In genomic region chr3:129970529-129971515, GRCm38 (mm10) we compare ENCODE assay signal across 8 mouse cellular contexts. TPM values are rescaled to one million over a fixed set of nuclear protein-coding genes. Genes with fewer than 3 reads are reported as not detected.
DNase-seq lines count a peak whose midpoint lies in the region; ATAC-seq and TF ChIP-seq lines count a peak whose summit lies in the region.

No protein-coding gene starts in this region.

- peak overlapping the region; percentile 53 for H3K4me3 ChIP-seq in kidney, adult 2 months (ENCODE audit: insufficient read depth, low read depth, low read length)
- peak overlapping the region; percentile 55 for H3K4me3 ChIP-seq in neural tube, embryonic 13.5 days

- H3K4me2 ChIP-seq in neural tube, embryonic 13.5 days: peak overlapping the region; percentile 99

- H3K36me3 ChIP-seq in kidney, adult 2 months (ENCODE audit: control insufficient read depth, insufficient read depth, low read length): no peaks in the 10 kb centered on the region
- H3K36me3 ChIP-seq in neural tube, embryonic 13.5 days: no peaks in the 10 kb centered on the region

- 18% methylated on average over 19 of the region's 19 CpGs for WGBS in kidney, adult 2 months
- WGBS in neural tube, embryonic 13.5 days: 13% methylated on average over 19 of the region's 19 CpGs

- no peaks in the 10 kb centered on the region; the same call in 1 of the 2 replicates for H3K27me3 ChIP-seq in kidney, adult 2 months (replicated peaks; ENCODE audit: control insufficient read depth, insufficient read depth, low read length)
- H3K27me3 ChIP-seq in neural tube, embryonic 13.5 days: peaks cover 31% of the 10 kb centered on the region

- DNase-seq in adrenal gland, adult (ENCODE audit: inconsistent age in 2 of 2, low spot score in 1 of 2): peak; percentile 16 to 55
- DNase-seq in adrenal gland, postnatal 4 days (ENCODE audit: low spot score in 2 of 2): no peak
- peak; percentile 16 for DNase-seq in adrenal gland, postnatal 25 days
- peak; percentile 88 for DNase-seq in forelimb bud, embryonic 11.5 days (ENCODE audit: low read depth, low spot score)
- peak; percentile 20 for DNase-seq in kidney, adult 2 months
- DNase-seq in lung, adult 18-20 months: peak; percentile 44 to 46

- ATAC-seq in neural tube, embryonic 13.5 days (ENCODE audit: low read depth): peak; percentile 88
- ATAC-seq in inflammation-experienced regulatory T-cells, adult 6 months: no peak

- TF ChIP-seq POLR2A in kidney, adult 2 months (IDR thresholded peaks at IDR 0.05; ENCODE audit: low read depth, low read length): no peak

- TF ChIP-seq CTCF in kidney, adult 2 months (conservative IDR thresholded peaks at IDR 0.05; ENCODE audit: insufficient read depth, insufficient read length, low read depth, low read length): no peak

- H3K9ac ChIP-seq in neural tube, embryonic 13.5 days: no peak overlapping the region

- H3K9me3 ChIP-seq in neural tube, embryonic 13.5 days: no peaks in the 10 kb centered on the region

- no peak overlapping the region for H3K27ac ChIP-seq in kidney, adult 2 months (ENCODE audit: insufficient read depth, low read depth, low read length)
- H3K27ac ChIP-seq in neural tube, embryonic 13.5 days (replicated peaks): 0 out of 2 replicates have a peak overlapping the region, but pooled peaks have one; percentile 25

- peaks cover 10% of the 10 kb centered on the region; the same call in 1 of the 2 replicates for H3K4me1 ChIP-seq in kidney, adult 2 months (ENCODE audit: control insufficient read depth, insufficient read depth, low read length)
- H3K4me1 ChIP-seq in neural tube, embryonic 13.5 days (replicated peaks): peaks cover 24% of the 10 kb centered on the region

RNA-seq across cellular contexts. Expression of gene Mcub, which starts 0.8 kb away (rescaled TPM):
- total RNA-seq in adrenal gland, postnatal 4 days (2021): 10 to 100 TPM; 13.7 to 14.8 TPM
- total RNA-seq in adrenal gland, postnatal 25 days (2021): 10.0 and 10.6 TPM in 2 replicates
- 1.7 and 3.1 TPM in 2 replicates for polyA plus RNA-seq in kidney, adult 2 months (2012; rRNA removed)
- 4.3 and 7.4 TPM in 2 replicates for polyA plus RNA-seq in neural tube, embryonic 13.5 days (2015; fragmentation: Nextera tagmentation; extraction: Ambion mirVana)
- polyA plus RNA-seq in inflammation-experienced regulatory T-cells, adult 6 months (2017; shearing (Covaris generic)): 10 to 100 TPM; 19.8 to 26.4 (median 20.9) TPM

Comparison
In these comparisons a context has a peak if more than half of its experiments do, and no peak if none do; other contexts are left out.
1. DNase-seq: peak in adrenal gland, adult (2 of 2), adrenal gland, postnatal 25 days (single experiment), forelimb bud, embryonic 11.5 days (single experiment), kidney, adult 2 months (single experiment) and lung, adult 18-20 months (2 of 2); none in adrenal gland, postnatal 4 days (0 of 2).